Mouse (Mus musculus) embryonic facial prominence, embryonic 15.5 days (tissue): ENCODE measurements at regions not wholly inside any gene's neighbourhood (a gene's known extent, or its start where the extent isn't known, plus 50 kb on each side); places are given as distances from the start of the nearest gene placed in this dataset.
A peak's percentile ranks its signal among the peaks of the same experiment; 100 is the strongest.
"Not testable (repeated sequence)": the region's sequence is repeated elsewhere in the genome, so short reads cannot be mapped to it uniquely, and the experiment has no call there.

Source experiments
- ATAC-seq: fragments of 200-750 bp; cut with Nextera tagmentation; 2 replicates; pipeline ENCODE4 v1.8.0; 2017; ENCODE audit warnings: low read depth, moderate TSS enrichment; ENCODE audit not compliant: insufficient number of reproducible peaks, low FRiP score, low TSS enrichment
- H3K27ac ChIP-seq: fragments of 300-500 bp; sonication (generic); replicated peaks from 2 replicates; pipeline ENCODE4 v1.5.1; 2015; ENCODE audit warnings: mild to moderate bottlenecking, inconsistent platforms
- H3K27me3 ChIP-seq: fragments of 300-500 bp; sonication (generic); 2 replicates; pipeline ENCODE4 v1.6.1; 2015; ENCODE audit warnings: inconsistent platforms
- H3K36me3 ChIP-seq: fragments of 300-500 bp; sonication (generic); 2 replicates; pipeline ENCODE4 v1.6.1; 2015; ENCODE audit warnings: mild to moderate bottlenecking, inconsistent platforms
- H3K4me1 ChIP-seq: fragments of 300-500 bp; sonication (generic); 2 replicates; pipeline ENCODE4 v1.6.1; 2015; ENCODE audit warnings: inconsistent platforms
- H3K4me2 ChIP-seq: fragments of 300-500 bp; sonication (generic); replicated peaks from 2 replicates; pipeline ENCODE4 v1.6.1; 2015; ENCODE audit warnings: mild to moderate bottlenecking, inconsistent platforms
- H3K4me3 ChIP-seq: fragments of 300-500 bp; sonication (generic); replicated peaks from 2 replicates; pipeline ENCODE4 v1.5.1; 2015; ENCODE audit warnings: mild to moderate bottlenecking, inconsistent platforms
- H3K9ac ChIP-seq: fragments of 300-500 bp; sonication (generic); 2 replicates; pipeline ENCODE4 v1.6.1; 2015; ENCODE audit warnings: inconsistent platforms
- H3K9me3 ChIP-seq: fragments of 300-500 bp; sonication (generic); replicated peaks from 2 replicates; pipeline ENCODE4 v1.6.1; 2016; ENCODE audit warnings: inconsistent platforms
- WGBS: fragments of 180-500 bp; shearing (Covaris S2); methylation state at CpG from one replicate; pipeline ENCODE4 v1.1.7; 2015; 5-methylcytosine and 5-hydroxymethylcytosine counted together

GRCm38 (mm10) chr3:147707401-147707801 lies 855.2 kb downstream of the Ttll7 start:
- peak overlapping the region; percentile 44; the same call in 1 of the 2 replicates for H3K27ac ChIP-seq
- no peaks in the 10 kb centered on the region for H3K27me3 ChIP-seq
- no peak overlapping the region for H3K4me2 ChIP-seq
- H3K9ac ChIP-seq: no peak overlapping the region
- H3K36me3 ChIP-seq: no peaks in the 10 kb centered on the region
- H3K9me3 ChIP-seq: no peaks in the 10 kb centered on the region
- peak; percentile 67; the same call in 1 of the 2 replicates for ATAC-seq
- H3K4me1 ChIP-seq: peaks cover 11% of the 10 kb centered on the region; the same call in 1 of the 2 replicates
- H3K4me3 ChIP-seq: no peak overlapping the region
- WGBS: 15% methylated on average over 4 of the region's 4 CpGs

GRCm38 (mm10) chr3:147683730-147684129 lies 831.6 kb downstream of the Ttll7 start:
- Histone ChIP-seq H3K27me3 (no peaks in the 10 kb centered on the region), H3K4me2 (no peak overlapping the region), H3K36me3 (no peaks in the 10 kb centered on the region), H3K9me3 (no peaks in the 10 kb centered on the region), H3K4me3 (no peak overlapping the region), H3K4me1 (no peaks in the 10 kb centered on the region), H3K9ac (no peak overlapping the region), H3K27ac (no peak overlapping the region)
- no peak for ATAC-seq
- WGBS: 81% methylated on average over 2 of the region's 2 CpGs

GRCm38 (mm10) chr3:147680299-147680698 lies 828.1 kb downstream of the Ttll7 start:
- no peaks in the 10 kb centered on the region for H3K27me3 ChIP-seq
- H3K9me3 ChIP-seq: no peaks in the 10 kb centered on the region
- 45% methylated on average over 1 of the region's 1 CpGs for WGBS
- H3K9ac ChIP-seq: no peak overlapping the region
- ATAC-seq: no peak
- no peaks in the 10 kb centered on the region for H3K36me3 ChIP-seq
- no peaks in the 10 kb centered on the region for H3K4me1 ChIP-seq
- no peak overlapping the region for H3K27ac ChIP-seq
- H3K4me3 ChIP-seq: no peak overlapping the region
- H3K4me2 ChIP-seq: no peak overlapping the region

- Histone ChIP-seq H3K4me1 (no peaks in the 10 kb centered on the region), H3K36me3 (no peaks in the 10 kb centered on the region), H3K27me3 (no peaks in the 10 kb centered on the region), H3K4me3 (no peak overlapping the region), H3K9me3 (no peaks in the 10 kb centered on the region), H3K27ac (no peak overlapping the region), H3K4me2 (no peak overlapping the region), H3K9ac (no peak overlapping the region)
- ATAC-seq: no peak
- 67% methylated on average over 3 of the region's 3 CpGs for WGBS
These were observed 810.4 kb downstream of the Ttll7 start for GRCm38 (mm10) chr3:147662572-147662971.

GRCm38 (mm10) chr3:147652849-147653248 lies 800.7 kb downstream of the Ttll7 start:
- WGBS: 39% methylated on average over 6 of the region's 6 CpGs
- Histone ChIP-seq H3K9ac (no peak overlapping the region), H3K9me3 (no peaks in the 10 kb centered on the region), H3K4me1 (no peaks in the 10 kb centered on the region), H3K27me3 (no peaks in the 10 kb centered on the region), H3K27ac (no peak overlapping the region), H3K36me3 (no peaks in the 10 kb centered on the region), H3K4me2 (no peak overlapping the region), H3K4me3 (no peak overlapping the region)
- no peak for ATAC-seq

- not testable (repeated sequence) for H3K27me3 ChIP-seq, H3K27ac ChIP-seq, H3K4me3 ChIP-seq, H3K4me1 ChIP-seq, H3K36me3 ChIP-seq, H3K4me2 ChIP-seq, H3K9ac ChIP-seq, H3K9me3 ChIP-seq, ATAC-seq
- 94% methylated on average over 19 of the region's 21 CpGs for WGBS
These were observed 783.3 kb downstream of the Ttll7 start for GRCm38 (mm10) chr3:147635486-147635885.

- no peaks in the 10 kb centered on the region for H3K4me1 ChIP-seq
- no peak overlapping the region for H3K9ac ChIP-seq
- no peak for ATAC-seq
- H3K9me3 ChIP-seq: no peaks in the 10 kb centered on the region
- H3K36me3 ChIP-seq: no peaks in the 10 kb centered on the region
- H3K4me3 ChIP-seq: no peak overlapping the region
- no peaks in the 10 kb centered on the region for H3K27me3 ChIP-seq
- no peak overlapping the region for H3K27ac ChIP-seq
- H3K4me2 ChIP-seq: no peak overlapping the region
- WGBS: 69% methylated on average over 3 of the region's 3 CpGs
These were observed 779.0 kb downstream of the Ttll7 start for GRCm38 (mm10) chr3:147631151-147631550.

GRCm38 (mm10) chr3:147583697-147584315 lies 731.6 kb downstream of the Ttll7 start:
- Histone ChIP-seq H3K4me1 (no peaks in the 10 kb centered on the region), H3K4me2 (no peak overlapping the region), H3K36me3 (no peaks in the 10 kb centered on the region), H3K4me3 (no peak overlapping the region), H3K9ac (no peak overlapping the region), H3K27ac (no peak overlapping the region), H3K9me3 (no peaks in the 10 kb centered on the region), H3K27me3 (no peaks in the 10 kb centered on the region)
- ATAC-seq: no peak
- WGBS: 60% methylated on average over 6 of the region's 6 CpGs

- Histone ChIP-seq H3K9ac (no peak overlapping the region), H3K9me3 (no peaks in the 10 kb centered on the region), H3K27ac (peak overlapping the region; percentile 18; the same call in 1 of the 2 replicates), H3K27me3 (no peaks in the 10 kb centered on the region), H3K36me3 (no peaks in the 10 kb centered on the region), H3K4me3 (no peak overlapping the region), H3K4me1 (no peaks in the 10 kb centered on the region), H3K4me2 (no peak overlapping the region)
- 33% methylated on average over 4 of the region's 4 CpGs for whole genome bisulfite sequencing
- no peak for ATAC-seq
These were observed 719.7 kb downstream of the Ttll7 start for GRCm38 (mm10) chr3:147571850-147572249.

GRCm38 (mm10) chr3:147545329-147546006 lies 693.3 kb downstream of the Ttll7 start:
- Histone ChIP-seq H3K4me3 (no peak overlapping the region), H3K4me2 (no peak overlapping the region), H3K27ac (no peak overlapping the region), H3K36me3 (no peaks in the 10 kb centered on the region), H3K4me1 (no peaks in the 10 kb centered on the region), H3K27me3 (no peaks in the 10 kb centered on the region), H3K9me3 (no peaks in the 10 kb centered on the region), H3K9ac (no peak overlapping the region)
- no peak for ATAC-seq
- WGBS: 46% methylated on average over 6 of the region's 6 CpGs

- Histone ChIP-seq H3K36me3 (no peaks in the 10 kb centered on the region), H3K27me3 (no peaks in the 10 kb centered on the region), H3K4me3 (no peak overlapping the region), H3K9me3 (no peaks in the 10 kb centered on the region), H3K4me1 (no peaks in the 10 kb centered on the region), H3K27ac (no peak overlapping the region), H3K9ac (no peak overlapping the region), H3K4me2 (no peak overlapping the region)
- no peak for ATAC-seq
- 66% methylated on average over 4 of the region's 4 CpGs for WGBS
These were observed 690.1 kb downstream of the Ttll7 start for GRCm38 (mm10) chr3:147542285-147542684.

GRCm38 (mm10) chr3:147537584-147537983 lies 685.4 kb downstream of the Ttll7 start:
- Histone ChIP-seq H3K9ac (no peak overlapping the region), H3K9me3 (no peaks in the 10 kb centered on the region), H3K27me3 (no peaks in the 10 kb centered on the region), H3K27ac (no peak overlapping the region), H3K36me3 (no peaks in the 10 kb centered on the region), H3K4me2 (no peak overlapping the region), H3K4me3 (no peak overlapping the region), H3K4me1 (no peaks in the 10 kb centered on the region)
- no peak for ATAC-seq
